Mouse (Mus musculus) forebrain, embryonic 15.5 days (tissue): ENCODE measurements at regions not wholly inside any gene's neighbourhood (a gene's known extent, or its start where the extent isn't known, plus 50 kb on each side); places are given as distances from the start of the nearest gene placed in this dataset.

Experiments
- ATAC-seq: fragments of 200-750 bp; cut with Nextera tagmentation; replicated peaks from 2 replicates; pipeline ENCODE4 v1.8.0; 2017; ENCODE audit warnings: mild to moderate bottlenecking, moderate TSS enrichment, moderate library complexity
- H3K27ac ChIP-seq: fragments of 300-500 bp; sonication (generic); replicated peaks from 2 replicates; pipeline ENCODE4 v1.5.1; 2015; ENCODE audit warnings: mild to moderate bottlenecking, inconsistent platforms
- H3K27me3 ChIP-seq: fragments of 300-500 bp; sonication (generic); 2 replicates; pipeline ENCODE4 v1.6.1; 2015; ENCODE audit warnings: inconsistent platforms
- H3K36me3 ChIP-seq: fragments of 300-500 bp; sonication (generic); 2 replicates; pipeline ENCODE4 v1.6.1; 2015; ENCODE audit warnings: mild to moderate bottlenecking, inconsistent platforms
- H3K4me1 ChIP-seq: fragments of 300-500 bp; sonication (generic); 2 replicates; pipeline ENCODE4 v1.6.1; 2015; ENCODE audit warnings: inconsistent platforms
- H3K4me2 ChIP-seq: fragments of 300-500 bp; sonication (generic); replicated peaks from 2 replicates; pipeline ENCODE4 v1.6.1; 2015; ENCODE audit warnings: mild to moderate bottlenecking, inconsistent platforms
- H3K4me3 ChIP-seq: fragments of 300-500 bp; sonication (generic); 2 replicates; pipeline ENCODE4 v1.5.1; 2015; ENCODE audit warnings: mild to moderate bottlenecking, inconsistent platforms
- H3K9ac ChIP-seq: fragments of 300-500 bp; sonication (generic); replicated peaks from 2 replicates; pipeline ENCODE4 v1.6.1; 2015; ENCODE audit warnings: mild to moderate bottlenecking, inconsistent platforms
- H3K9me3 ChIP-seq: fragments of 300-500 bp; sonication (generic); 2 replicates; pipeline ENCODE4 v1.6.1; 2016; ENCODE audit warnings: inconsistent platforms
- WGBS: fragments of 180-500 bp; shearing (Covaris S2); methylation state at CpG from one replicate; pipeline ENCODE4 v1.1.7; 2015; ENCODE audit warnings: mixed read lengths; 5-methylcytosine and 5-hydroxymethylcytosine counted together

GRCm38 (mm10) chr1:124339444-124339843 lies 294.1 kb upstream of the Dpp10 start:
- Histone ChIP-seq H3K9ac (no peak overlapping the region), H3K27ac (no peak overlapping the region), H3K4me2 (no peak overlapping the region), H3K9me3 (no peaks in the 10 kb centered on the region), H3K4me1 (no peaks in the 10 kb centered on the region), H3K4me3 (no peak overlapping the region), H3K27me3 (no peaks in the 10 kb centered on the region), H3K36me3 (no peaks in the 10 kb centered on the region)
- ATAC-seq: no peak
- WGBS: 70% methylated on average over 2 of the region's 2 CpGs

GRCm38 (mm10) chr1:124338648-124339047 lies 293.3 kb upstream of the Dpp10 start:
- Histone ChIP-seq H3K27ac (no peak overlapping the region), H3K36me3 (no peaks in the 10 kb centered on the region), H3K4me2 (no peak overlapping the region), H3K4me1 (no peaks in the 10 kb centered on the region), H3K4me3 (no peak overlapping the region), H3K9me3 (no peaks in the 10 kb centered on the region), H3K27me3 (no peaks in the 10 kb centered on the region), H3K9ac (no peak overlapping the region)
- ATAC-seq: no peak

DNA sequence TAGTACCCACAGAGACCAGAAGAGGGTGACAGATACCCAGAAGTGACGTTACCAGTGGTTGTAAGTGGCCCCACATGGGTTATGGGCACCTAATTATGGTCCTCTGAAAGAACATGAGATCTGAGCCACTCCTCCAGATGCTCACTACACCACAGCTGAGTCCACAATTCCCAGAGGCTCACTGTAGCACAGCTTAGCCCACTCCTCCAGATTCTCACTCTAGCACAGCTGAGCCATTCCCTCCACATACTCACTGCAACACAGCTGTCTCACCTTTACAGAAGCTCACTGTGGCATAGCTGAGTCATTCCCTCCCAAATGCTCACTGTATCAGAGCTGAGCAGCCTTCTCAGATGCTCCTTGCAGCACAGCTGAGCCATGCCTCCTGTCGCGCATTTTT lies 286.9 kb upstream of the Dpp10 start:
- no peaks in the 10 kb centered on the region for H3K9me3 ChIP-seq
- no peak overlapping the region for H3K27ac ChIP-seq
- H3K36me3 ChIP-seq: no peaks in the 10 kb centered on the region
- H3K9ac ChIP-seq: no peak overlapping the region
- H3K4me3 ChIP-seq: no peak overlapping the region
- no peak for ATAC-seq
- 81% methylated on average over 3 of the region's 3 CpGs for WGBS
- H3K4me2 ChIP-seq: no peak overlapping the region
- H3K4me1 ChIP-seq: no peaks in the 10 kb centered on the region
- H3K27me3 ChIP-seq: no peaks in the 10 kb centered on the region
